Mouse (Mus musculus): ENCODE results near the gene Dtx3.

DNA sequence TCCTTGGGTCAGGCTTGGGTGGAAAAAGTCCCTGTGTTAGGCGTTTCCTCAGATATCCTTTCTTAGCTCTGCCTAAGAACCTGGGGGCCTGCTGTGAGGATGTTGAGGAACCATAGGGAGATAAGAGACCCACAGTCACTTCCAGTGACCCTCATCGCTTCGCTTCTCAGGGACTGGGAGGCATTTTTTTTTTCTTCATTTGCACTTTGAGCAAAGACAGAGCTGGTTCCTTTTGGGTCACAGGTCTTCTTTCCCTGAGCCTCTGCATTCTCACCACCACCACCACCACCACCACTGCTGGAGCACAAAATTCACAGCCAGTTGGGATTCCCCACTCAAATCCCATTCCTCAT is 14.9 kb downstream of the Dtx3 start:
- TF ChIP-seq CTCF (IDR thresholded peaks at IDR 0.05; ENCODE audit: insufficient read depth, low read depth, low read length): no peak
- TF ChIP-seq POLR2A (IDR thresholded peaks at IDR 0.05; ENCODE audit: insufficient read depth, low read depth, low read length): no peak

All from olfactory bulb, adult 2 months (tissue).